Mouse (Mus musculus) spleen, postnatal 4 days (tissue): ENCODE data around the gene Gm3415.
"Not testable (repeated sequence)": the region's sequence is repeated elsewhere in the genome, so short reads cannot be mapped to it uniquely, and the experiment has no call there.

Experiments used
- DNase-seq, 2 experiments: peaks; one replicate each; pipeline ENCODE4 v3.0.0; 2022; ENCODE audit warnings: low spot score in 2 of 2

The Gm3415 gene

DNA sequence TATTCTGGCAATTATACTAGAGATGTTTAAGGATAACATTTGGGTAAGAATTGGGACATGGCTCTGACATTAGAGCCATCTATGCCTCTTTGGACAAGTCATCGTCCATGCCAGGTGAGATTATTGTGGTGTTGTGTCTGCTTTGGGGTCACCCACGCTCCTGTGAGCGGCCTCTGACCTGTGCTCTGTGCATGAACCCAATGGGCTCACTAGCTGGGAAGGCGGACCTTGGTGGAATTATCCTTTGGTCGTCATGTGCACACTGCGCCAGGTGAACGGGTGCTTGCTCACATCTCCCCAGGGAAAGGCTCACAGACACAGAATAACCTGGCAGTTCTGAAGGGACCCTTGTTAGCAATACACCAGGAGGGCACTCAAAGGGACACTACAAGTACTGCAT lies 43.3 kb downstream of the Gm3415 start:
- not testable (repeated sequence) for DNase-seq

DNA sequence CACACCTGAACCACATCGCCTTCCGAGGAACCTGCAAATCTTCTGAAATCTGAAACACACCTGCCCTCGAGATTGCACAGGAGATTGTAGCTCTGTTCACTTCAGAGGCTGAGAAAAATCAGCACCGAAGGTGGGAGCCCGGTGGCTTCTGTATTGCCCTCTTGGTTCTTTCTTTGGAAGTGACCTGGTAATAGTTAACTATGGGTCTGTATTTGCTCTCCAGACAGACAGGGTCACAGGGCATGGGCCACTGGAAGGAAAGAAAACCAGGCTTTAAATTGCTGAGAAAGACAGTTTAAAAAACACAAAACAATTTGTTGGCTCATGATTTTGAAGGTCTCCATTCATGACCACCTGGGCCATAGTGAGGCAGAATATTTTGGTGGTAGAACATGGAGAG lies 44.0 kb downstream of the Gm3415 start:
- DNase-seq: no peak

DNA sequence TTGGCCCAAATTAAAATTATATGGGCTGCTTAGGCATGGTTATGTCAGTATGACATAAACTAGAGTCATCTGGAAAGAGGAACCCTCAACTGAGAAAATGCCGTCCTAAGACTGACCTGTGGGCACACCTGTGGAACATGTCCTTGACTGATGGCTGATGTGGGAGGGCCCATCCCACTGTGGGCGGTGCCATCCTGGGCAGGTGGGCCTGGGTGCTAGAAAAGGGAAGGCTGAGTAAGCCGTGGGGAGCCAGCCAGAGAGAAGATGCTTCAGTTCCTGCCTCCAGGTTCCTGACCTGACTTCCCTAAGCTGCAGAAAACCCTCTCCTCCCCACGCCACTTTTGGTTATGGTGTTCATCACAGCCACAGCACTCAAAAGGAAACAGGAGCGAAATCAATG lies 50.3 kb downstream of the Gm3415 start:
- no peak for DNase-seq

DNA sequence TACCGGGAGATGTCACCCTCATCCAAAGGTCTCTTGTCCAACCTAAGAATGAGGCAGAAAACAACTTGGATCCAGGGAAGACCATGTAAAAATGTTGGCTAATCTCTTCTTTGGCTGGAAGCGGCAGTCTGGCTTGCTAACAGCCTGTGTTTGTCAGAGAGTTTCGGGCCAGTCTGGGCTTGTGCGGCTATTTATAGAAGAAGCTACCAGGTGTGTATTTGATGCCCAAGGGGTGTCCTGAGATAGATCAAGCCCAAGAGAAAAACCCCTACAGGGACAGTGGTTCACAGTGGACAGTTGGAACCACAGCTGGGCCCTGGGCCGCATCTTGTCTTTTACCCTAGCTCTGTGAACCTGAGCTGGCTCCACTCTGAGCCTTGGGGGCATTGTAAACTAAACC lies 51.0 kb downstream of the Gm3415 start:
- no peak for DNase-seq

DNA sequence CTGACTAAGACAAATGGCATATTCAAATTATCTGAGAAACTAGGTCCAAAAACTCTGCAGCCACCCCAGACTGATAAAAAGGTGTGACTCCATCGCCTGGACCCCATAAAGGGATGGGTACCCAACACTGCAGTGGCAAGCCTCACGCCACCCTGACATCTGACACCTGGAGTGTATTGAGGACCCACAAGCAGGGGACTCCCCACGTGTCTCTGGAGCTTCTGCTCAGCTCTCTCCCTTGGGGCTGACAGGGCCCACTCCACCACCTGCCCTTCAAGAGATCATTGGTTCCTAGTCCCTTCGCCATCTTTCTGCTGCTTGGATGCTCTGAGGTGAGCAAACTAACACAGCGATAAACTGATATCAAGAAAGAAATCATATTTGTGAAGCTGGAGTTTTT lies 51.9 kb downstream of the Gm3415 start:
- DNase-seq: no peak
